Mouse (Mus musculus): ENCODE results near the gene Gm10999.
"Not testable (repeated sequence)": the region's sequence is repeated elsewhere in the genome, so short reads cannot be mapped to it uniquely, and the experiment has no call there.

GRCm38 (mm10) chr8:129115761-129116160 is 15.7 kb downstream of the Gm10999 start:
- TF ChIP-seq EP300 (optimal IDR thresholded peaks at IDR 0.05); CTCF (IDR thresholded peaks at IDR 0.05; ENCODE audit: low read depth): not testable (repeated sequence)
